Mouse (Mus musculus) yolk sac, embryonic 10.5 days (tissue): ENCODE data around the gene Fgf9.

Experiments used
- DNase-seq: peaks from one replicate; pipeline ENCODE4 v3.0.0-alpha.2; 2017; ENCODE audit warnings: low spot score

Gene Fgf9

GRCm38 (mm10) chr14:58070481-58071119, at the start of gene Fgf9:
Gene Fgf9 (plus strand): TSS chr14:58070547.
- peak; percentile 63 for DNase-seq

- DNase-seq: no peak
Observed at GRCm38 (mm10) chr14:58034567-58034966, 35.8 kb upstream of the Fgf9 start.

GRCm38 (mm10) chr14:58036174-58036573, 34.2 kb upstream of the Fgf9 start:
- no peak for DNase-seq

GRCm38 (mm10) chr14:58046639-58047284, 23.6 kb upstream of the Fgf9 start:
- peak; percentile 17 for DNase-seq

GRCm38 (mm10) chr14:58050691-58051090, 19.7 kb upstream of the Fgf9 start:
- no peak for DNase-seq

GRCm38 (mm10) chr14:58067586-58067985, 2.8 kb upstream of the Fgf9 start:
- no peak for DNase-seq

- DNase-seq: no peak
Observed at GRCm38 (mm10) chr14:58068641-58069040, 1.7 kb upstream of the Fgf9 start.

GRCm38 (mm10) chr14:58069927-58070326, 420 bp upstream of the Fgf9 start:
- DNase-seq: no peak

- no peak for DNase-seq
Observed at GRCm38 (mm10) chr14:58071120-58071641, 834 bp downstream of the Fgf9 start.

- peak; percentile 71 for DNase-seq
Observed at GRCm38 (mm10) chr14:58071830-58072770, 1.8 kb downstream of the Fgf9 start.

GRCm38 (mm10) chr14:58072771-58073501, 2.6 kb downstream of the Fgf9 start:
- DNase-seq: no peak

- no peak for DNase-seq
Observed at GRCm38 (mm10) chr14:58073936-58074335, 3.6 kb downstream of the Fgf9 start.

- DNase-seq: peak; percentile 27
Observed at GRCm38 (mm10) chr14:58074621-58075432, 4.5 kb downstream of the Fgf9 start.

- DNase-seq: no peak
Observed at GRCm38 (mm10) chr14:58075433-58076029, 5.2 kb downstream of the Fgf9 start.

GRCm38 (mm10) chr14:58076030-58076521, 5.7 kb downstream of the Fgf9 start:
- DNase-seq: peak; percentile 45

- no peak for DNase-seq
Observed at GRCm38 (mm10) chr14:58076726-58077255, 6.4 kb downstream of the Fgf9 start.

- no peak for DNase-seq
Observed at GRCm38 (mm10) chr14:58079471-58079870, 9.1 kb downstream of the Fgf9 start.

GRCm38 (mm10) chr14:58081955-58082354, 11.6 kb downstream of the Fgf9 start:
- DNase-seq: no peak

GRCm38 (mm10) chr14:58084240-58084639, 13.9 kb downstream of the Fgf9 start:
- no peak for DNase-seq

GRCm38 (mm10) chr14:58087326-58087725, 17.0 kb downstream of the Fgf9 start:
- DNase-seq: no peak
